Mouse (Mus musculus) MEL (cell line): Measurements from ENCODE around the gene Plcb1. TPM values are rescaled to one million over a fixed set of nuclear protein-coding genes. Genes with fewer than 3 reads are reported as not detected.

Experiments
- DNase-seq: peaks from one replicate; pipeline ENCODE4 v3.0.0; 2011; ENCODE audit warnings: low read depth, low spot score
- H3K27ac ChIP-seq: 2 replicates; pipeline ENCODE4 v1.5.1; 2012; ENCODE audit warnings: low read depth, mild to moderate bottlenecking, control low read depth, low read length, moderate library complexity; ENCODE audit not compliant: control insufficient read depth
- H3K27me3 ChIP-seq, 2 experiments: fragments of 150-350 bp in 1 of 2; sonication (generic) in 1 of 2; 2 replicates each; pipeline ENCODE4 v1.6.1; 2012; ENCODE audit warnings: low read length in 2 of 2, mild to moderate bottlenecking in 2 of 2, improper control_type of control experiment in 1 of 2, moderate library complexity in 1 of 2; ENCODE audit not compliant: insufficient read depth in 2 of 2, control insufficient read depth in 1 of 2
- H3K36me3 ChIP-seq, 2 experiments: 2 replicates each; pipeline ENCODE4 v1.6.1; 2012 to 2014; ENCODE audit warnings: low read length in 2 of 2, improper control_type of control experiment in 1 of 2, inconsistent platforms in 1 of 2, mild to moderate bottlenecking in 1 of 2; ENCODE audit not compliant: insufficient read depth in 2 of 2, control insufficient read depth in 1 of 2
- H3K4me1 ChIP-seq, 2 experiments: fragments of 150-350 bp in 1 of 2; sonication (generic) in 1 of 2; 2 replicates each; pipeline ENCODE4 v1.6.1; 2012; ENCODE audit warnings: low read length in 2 of 2, improper control_type of control experiment in 1 of 2, mild to moderate bottlenecking in 1 of 2; ENCODE audit not compliant: insufficient read depth in 2 of 2, control insufficient read depth in 1 of 2
- H3K4me3 ChIP-seq, 2 experiments: fragments of 150-350 bp in 1 of 2; sonication (generic) in 1 of 2; 2 replicates each; pipeline ENCODE4 v1.5.1; 2012; ENCODE audit warnings: low read depth in 2 of 2, low read length in 2 of 2, mild to moderate bottlenecking in 2 of 2, moderate library complexity in 2 of 2, control low read depth in 1 of 2, improper control_type of control experiment in 1 of 2; ENCODE audit not compliant: control insufficient read depth in 1 of 2, insufficient read depth in 1 of 2
- H3K79me2 ChIP-seq: 2 replicates; pipeline ENCODE4 v1.6.1; 2012; ENCODE audit warnings: mild to moderate bottlenecking, low read length, moderate library complexity; ENCODE audit not compliant: control insufficient read depth, poor library complexity, insufficient read depth
- H3K9ac ChIP-seq: 2 replicates; pipeline ENCODE4 v1.6.1; 2012; ENCODE audit warnings: low read depth, mild to moderate bottlenecking, control low read depth, low read length, moderate library complexity; ENCODE audit not compliant: control insufficient read depth, poor library complexity, severe bottlenecking
- H3K9me3 ChIP-seq: fragments of 150-350 bp; sonication (generic); replicated peaks from 2 replicates; pipeline ENCODE4 v1.6.1; 2012; ENCODE audit warnings: mild to moderate bottlenecking, low read length, improper control_type of control experiment, moderate library complexity; ENCODE audit not compliant: insufficient read depth
- CHD1 ChIP-seq: IDR thresholded peaks from 2 replicates; pipeline ENCODE4 v1.6.1; 2012; ENCODE audit warnings: low read depth, mild to moderate bottlenecking, inconsistent platforms, low read length, improper control_type of control experiment
- CHD2 ChIP-seq: IDR thresholded peaks from 2 replicates; pipeline ENCODE4 v1.6.1; 2011; ENCODE audit warnings: low read length, improper control_type of control experiment
- CTCF ChIP-seq, 3 experiments: IDR thresholded peaks in 2 of 3; conservative IDR thresholded peaks in 1 of 3; 2 replicates each; pipeline ENCODE4 v1.5.1; 2011 to 2012; ENCODE audit warnings: low read length in 3 of 3, low read depth in 2 of 3, mild to moderate bottlenecking in 2 of 3, improper control_type of control experiment in 1 of 3, inconsistent platforms in 1 of 3, mixed read lengths in 1 of 3, moderate library complexity in 1 of 3; ENCODE audit not compliant: control insufficient read depth in 1 of 3, insufficient read depth in 1 of 3, poor library complexity in 1 of 3, severe bottlenecking in 1 of 3
- ETS1 ChIP-seq: IDR thresholded peaks from 2 replicates; pipeline ENCODE4 v1.6.1; 2012; ENCODE audit warnings: low read depth, mild to moderate bottlenecking, inconsistent platforms, low read length, improper control_type of control experiment, moderate library complexity
- MAX ChIP-seq: IDR thresholded peaks from 2 replicates; pipeline ENCODE4 v1.6.1; 2011; ENCODE audit warnings: low read length, improper control_type of control experiment
- MAZ ChIP-seq: IDR thresholded peaks from 2 replicates; pipeline ENCODE4 v1.6.1; 2012; ENCODE audit warnings: low read depth, mild to moderate bottlenecking, inconsistent platforms, low read length, improper control_type of control experiment
- MEF2A ChIP-seq: IDR thresholded peaks from 2 replicates; pipeline ENCODE4 v1.6.1; 2014; ENCODE audit warnings: low read depth, mild to moderate bottlenecking, inconsistent platforms, low read length, improper control_type of control experiment; ENCODE audit not compliant: poor library complexity, insufficient replicate concordance, severe bottlenecking; ENCODE audit errors: extremely low read depth
- MYB ChIP-seq: IDR thresholded peaks from 2 replicates; pipeline ENCODE4 v1.6.1; 2011; ENCODE audit warnings: mild to moderate bottlenecking, low read depth, low read length, improper control_type of control experiment
- POLR2AphosphoS2 ChIP-seq: IDR thresholded peaks from 2 replicates; pipeline ENCODE4 v1.6.1; 2011; ENCODE audit warnings: low read length, improper control_type of control experiment
- POLR2AphosphoS5 ChIP-seq: IDR thresholded peaks from 2 replicates; pipeline ENCODE4 v1.6.1; 2012; ENCODE audit warnings: low read depth, borderline replicate concordance, mild to moderate bottlenecking, inconsistent platforms, low read length, moderate library complexity, mixed read lengths
- SIN3A ChIP-seq: IDR thresholded peaks from 2 replicates; pipeline ENCODE4 v1.6.1; 2012; ENCODE audit warnings: low read length, improper control_type of control experiment, inconsistent platforms
- SMC3 ChIP-seq: IDR thresholded peaks from 2 replicates; pipeline ENCODE4 v1.6.1; 2011; ENCODE audit warnings: low read depth, low read length, improper control_type of control experiment
- TAL1 ChIP-seq: IDR thresholded peaks from 2 replicates; pipeline ENCODE4 v1.6.1; 2012; ENCODE audit warnings: mild to moderate bottlenecking, inconsistent platforms, low read length, moderate library complexity, mixed read lengths
- TBP ChIP-seq: IDR thresholded peaks from 2 replicates; pipeline ENCODE4 v1.8.0; 2011; ENCODE audit warnings: low read depth, low read length, improper control_type of control experiment
- ZKSCAN1 ChIP-seq: IDR thresholded peaks from 2 replicates; pipeline ENCODE4 v1.6.1; 2012; ENCODE audit warnings: low read depth, mild to moderate bottlenecking, inconsistent platforms, low read length, improper control_type of control experiment, moderate library complexity
- ZMIZ1 ChIP-seq: IDR thresholded peaks from 2 replicates; pipeline ENCODE4 v1.6.1; 2012; ENCODE audit warnings: low read depth, mild to moderate bottlenecking, inconsistent platforms, low read length, improper control_type of control experiment, moderate library complexity
- polyA plus RNA-seq, 2 experiments: library from polyadenylated mRNA; stranded (reverse) in 1 of 2; unstranded in 1 of 2; fragments of >175 nt in 1 of 2; fragments of >200 nt in 1 of 2; gene quantifications; 2 replicates each; pipeline versions ENCODE4 v1.2.1 to v1.2.4; 2012; ENCODE audit warnings: low replicate concordance in 2 of 2, low read depth in 1 of 2; ENCODE audit not compliant: insufficient read length in 2 of 2, insufficient read depth in 1 of 2, missing spikeins in 1 of 2
- total RNA-seq: library from RNA; depleted of rRNA; stranded (reverse); fragments of 300-350 nt; gene quantifications from 2 replicates; pipeline ENCODE4 v1.2.3, GENCODE M21; 2012

Gene Plcb1
- total and polyA plus RNA-seq, 3 experiments, result not detected

- no peak overlapping the region for H3K4me3 ChIP-seq
- TF ChIP-seq POLR2AphosphoS5 (no peak), SMC3 (no peak), MYB (no peak), MEF2A (no peak)
- H3K36me3 ChIP-seq, result no peaks in the 10 kb centered on the region
- H3K4me1 ChIP-seq, result no peaks in the 10 kb centered on the region
- no peaks in the 10 kb centered on the region for H3K27me3 ChIP-seq
- H3K9ac ChIP-seq, result no peak overlapping the region
- DNase-seq, result no peak
- no peak overlapping the region for H3K27ac ChIP-seq
- no peaks in the 10 kb centered on the region for H3K9me3 ChIP-seq
- no peaks in the 10 kb centered on the region for H3K79me2 ChIP-seq
Observed at GRCm38 (mm10) chr2:135152289-135152688, 366.4 kb downstream of the Plcb1 start.

GRCm38 (mm10) chr2:135153248-135153647, 367.4 kb downstream of the Plcb1 start:
- no peak overlapping the region for H3K9ac ChIP-seq
- no peak for TF ChIP-seq CHD1
- TF ChIP-seq, all 39 proteins: peak for 0
- no peaks in the 10 kb centered on the region for H3K9me3 ChIP-seq
- no peaks in the 10 kb centered on the region for H3K4me1 ChIP-seq
- no peaks in the 10 kb centered on the region for H3K27me3 ChIP-seq
- no peak overlapping the region for H3K27ac ChIP-seq
- no peak overlapping the region for H3K4me3 ChIP-seq
- no peaks in the 10 kb centered on the region for H3K79me2 ChIP-seq
- H3K36me3 ChIP-seq, result no peaks in the 10 kb centered on the region
- no peak for DNase-seq

- Histone ChIP-seq H3K36me3 (no peaks in the 10 kb centered on the region), H3K4me1 (no peaks in the 10 kb centered on the region), H3K79me2 (no peaks in the 10 kb centered on the region), H3K27me3 (no peaks in the 10 kb centered on the region), H3K27ac (no peak overlapping the region), H3K9ac (no peak overlapping the region), H3K4me3 (no peak overlapping the region), H3K9me3 (no peaks in the 10 kb centered on the region)
- TF ChIP-seq TBP (no peak), POLR2AphosphoS2 (no peak), ZMIZ1 (no peak), ETS1 (no peak), TAL1 (no peak), MAZ (no peak), CTCF (IDR thresholded peaks at IDR 0.05 in 2 of 3, conservative IDR thresholded peaks at IDR 0.05 in 1 of 3; ENCODE audit: control insufficient read depth in 1 of 3, insufficient read depth in 1 of 3, low read depth in 2 of 3, low read length in 3 of 3, poor library complexity in 1 of 3, severe bottlenecking in 1 of 3) (no peak), SIN3A (no peak), ZKSCAN1 (no peak), CHD2 (no peak), MAX (no peak)
- no peak for DNase-seq
Observed at GRCm38 (mm10) chr2:135156055-135156454, 370.2 kb downstream of the Plcb1 start.
